Mouse (Mus musculus) CH12.LX (cell line): Measurements from ENCODE around the gene Fam193b. TPM values are rescaled to one million over a fixed set of nuclear protein-coding genes. Genes with fewer than 3 reads are reported as not detected.

Source experiments
- DNase-seq: peaks from one replicate; pipeline ENCODE4 v3.0.0-alpha.2; 2013; ENCODE audit errors: extremely low read depth
- H3K27ac ChIP-seq: 2 replicates; pipeline ENCODE4 v1.5.1; 2012; ENCODE audit warnings: low read depth, mild to moderate bottlenecking, control low read depth, moderate library complexity; ENCODE audit not compliant: insufficient read depth
- H3K27me3 ChIP-seq: replicated peaks from 2 replicates; pipeline ENCODE3; 2012; ENCODE audit warnings: inconsistent platforms
- H3K36me3 ChIP-seq, 2 experiments: replicated peaks in 1 of 2; 2 replicates each; pipeline versions ENCODE3 to v1.6.1; 2012; ENCODE audit warnings: inconsistent platforms in 1 of 2, low read length in 1 of 2, mild to moderate bottlenecking in 1 of 2, mixed read lengths in 1 of 2, moderate library complexity in 1 of 2; ENCODE audit not compliant: control insufficient read depth in 1 of 2, insufficient read depth in 1 of 2
- H3K4me1 ChIP-seq, 2 experiments: 2 replicates each; pipeline ENCODE4 v1.6.1; 2012; ENCODE audit warnings: inconsistent platforms in 1 of 2, moderate library complexity in 1 of 2; ENCODE audit not compliant: insufficient read depth in 2 of 2, control insufficient read depth in 1 of 2
- H3K4me2 ChIP-seq: 2 replicates; pipeline ENCODE4 v1.6.1; 2012; ENCODE audit warnings: low read depth, mild to moderate bottlenecking, control low read depth; ENCODE audit not compliant: poor library complexity, insufficient read depth, severe bottlenecking
- H3K4me3 ChIP-seq, 3 experiments: fragments of 150-350 bp in 1 of 3; sonication (generic) in 1 of 3; replicated peaks in 1 of 3; 2 replicates each; pipeline versions ENCODE3 to v1.5.1; 2011 to 2012; ENCODE audit warnings: low read depth in 2 of 3, low read length in 2 of 3, mild to moderate bottlenecking in 2 of 3, moderate library complexity in 2 of 3, control low read depth in 1 of 3, improper control_type of control experiment in 1 of 3, inconsistent platforms in 1 of 3, mixed read lengths in 1 of 3; ENCODE audit not compliant: poor library complexity in 1 of 3
- H3K79me2 ChIP-seq: replicated peaks from 2 replicates; pipeline ENCODE4 v1.6.1; 2012; ENCODE audit warnings: mild to moderate bottlenecking, moderate library complexity; ENCODE audit not compliant: control insufficient read depth, poor library complexity, insufficient read depth, severe bottlenecking; ENCODE audit errors: extremely low read depth
- H3K9ac ChIP-seq: 2 replicates; pipeline ENCODE4 v1.6.1; 2012; ENCODE audit warnings: low read depth, mild to moderate bottlenecking, control low read depth, moderate library complexity; ENCODE audit not compliant: insufficient read depth
- H3K9me3 ChIP-seq: replicated peaks from 2 replicates; pipeline ENCODE3; 2012; ENCODE audit warnings: low read length, inconsistent platforms, mixed read lengths
- BHLHE40 ChIP-seq: IDR thresholded peaks from 2 replicates; pipeline ENCODE4 v1.6.1; 2011; ENCODE audit warnings: mild to moderate bottlenecking, low read depth, low read length, improper control_type of control experiment
- CHD1 ChIP-seq: IDR thresholded peaks from 2 replicates; pipeline ENCODE4 v1.6.1; 2012; ENCODE audit warnings: low read depth, low read length, improper control_type of control experiment, inconsistent platforms
- CHD2 ChIP-seq: IDR thresholded peaks from 2 replicates; pipeline ENCODE4 v1.6.1; 2011; ENCODE audit warnings: low read length, improper control_type of control experiment
- ELF1 ChIP-seq: IDR thresholded peaks from 2 replicates; pipeline ENCODE4 v1.6.1; 2014; ENCODE audit warnings: low read depth, mild to moderate bottlenecking, inconsistent platforms, low read length, improper control_type of control experiment
- EP300 ChIP-seq: IDR thresholded peaks from 2 replicates; pipeline ENCODE4 v1.6.1; 2011; ENCODE audit warnings: low read length, improper control_type of control experiment
- ETS1 ChIP-seq: conservative IDR thresholded peaks from 2 replicates; pipeline ENCODE4 v1.6.1; 2012; ENCODE audit warnings: low read depth, mild to moderate bottlenecking, inconsistent platforms, low read length, improper control_type of control experiment, moderate library complexity
- GABPA ChIP-seq: IDR thresholded peaks from 2 replicates; pipeline ENCODE4 v1.6.1; 2012; ENCODE audit warnings: low read depth, low read length, improper control_type of control experiment, inconsistent platforms; ENCODE audit not compliant: insufficient replicate concordance
- HCFC1 ChIP-seq: IDR thresholded peaks from 2 replicates; pipeline ENCODE4 v1.6.1; 2012; ENCODE audit warnings: low read depth, mild to moderate bottlenecking, inconsistent platforms, low read length, improper control_type of control experiment
- IRF4 ChIP-seq: IDR thresholded peaks from 2 replicates; pipeline ENCODE4 v1.6.1; 2014; ENCODE audit warnings: low read depth, mild to moderate bottlenecking, inconsistent platforms, low read length, improper control_type of control experiment
- JUN ChIP-seq: IDR thresholded peaks from 2 replicates; pipeline ENCODE4 v1.6.1; 2011; ENCODE audit warnings: low read depth, mild to moderate bottlenecking, low read length, improper control_type of control experiment, moderate library complexity; ENCODE audit not compliant: insufficient read depth
- KAT2A ChIP-seq: IDR thresholded peaks from 2 replicates; pipeline ENCODE4 v1.6.1; 2012; ENCODE audit warnings: low read length, improper control_type of control experiment, inconsistent platforms; ENCODE audit not compliant: insufficient replicate concordance
- MAFK ChIP-seq: IDR thresholded peaks from 2 replicates; pipeline ENCODE4 v1.6.1; 2011; ENCODE audit warnings: low read length, improper control_type of control experiment; ENCODE audit not compliant: insufficient replicate concordance
- MAZ ChIP-seq: IDR thresholded peaks from 2 replicates; pipeline ENCODE4 v1.6.1; 2012; ENCODE audit warnings: low read depth, mild to moderate bottlenecking, inconsistent platforms, low read length, improper control_type of control experiment, moderate library complexity
- MXI1 ChIP-seq: IDR thresholded peaks from 2 replicates; pipeline ENCODE4 v1.6.1; 2011; ENCODE audit warnings: mild to moderate bottlenecking, low read depth, low read length, improper control_type of control experiment
- MYC ChIP-seq: IDR thresholded peaks from 2 replicates; pipeline ENCODE4 v1.6.1; 2011; ENCODE audit warnings: low read depth, mild to moderate bottlenecking, improper control_type of control experiment, low read length
- NELFE ChIP-seq: IDR thresholded peaks from 2 replicates; pipeline ENCODE4 v1.6.1; 2011; ENCODE audit warnings: low read depth, low read length, improper control_type of control experiment
- NRF1 ChIP-seq: IDR thresholded peaks from 2 replicates; pipeline ENCODE4 v1.6.1; 2014; ENCODE audit warnings: low read depth, mild to moderate bottlenecking, inconsistent platforms, low read length, improper control_type of control experiment, moderate library complexity
- PAX5 ChIP-seq: IDR thresholded peaks from 2 replicates; pipeline ENCODE4 v1.6.1; 2012; ENCODE audit warnings: low read length, inconsistent platforms, mixed read lengths
- POLR2AphosphoS2 ChIP-seq: IDR thresholded peaks from 2 replicates; pipeline ENCODE4 v1.6.1; 2011; ENCODE audit warnings: low read depth, low read length, improper control_type of control experiment
- RAD21 ChIP-seq: IDR thresholded peaks from 2 replicates; pipeline ENCODE4 v1.6.1; 2011; ENCODE audit warnings: low read depth, mild to moderate bottlenecking, low read length, improper control_type of control experiment, moderate library complexity
- SIN3A ChIP-seq: IDR thresholded peaks from 2 replicates; pipeline ENCODE4 v1.6.1; 2012; ENCODE audit warnings: low read length, improper control_type of control experiment, inconsistent platforms
- TBP ChIP-seq: conservative IDR thresholded peaks from 2 replicates; pipeline ENCODE4 v1.6.1; 2011; ENCODE audit warnings: low read depth, low read length, improper control_type of control experiment
- TCF12 ChIP-seq: IDR thresholded peaks from 2 replicates; pipeline ENCODE4 v1.6.1; 2014; ENCODE audit warnings: low read depth, mild to moderate bottlenecking, inconsistent platforms, low read length, improper control_type of control experiment
- UBTF ChIP-seq: IDR thresholded peaks from 2 replicates; pipeline ENCODE4 v1.6.1; 2012; ENCODE audit warnings: low read depth, mild to moderate bottlenecking, inconsistent platforms, low read length, improper control_type of control experiment, moderate library complexity
- ZC3H11A ChIP-seq: IDR thresholded peaks from 2 replicates; pipeline ENCODE4 v1.6.1; 2012; ENCODE audit warnings: low read depth, mild to moderate bottlenecking, inconsistent platforms, low read length, improper control_type of control experiment
- ZKSCAN1 ChIP-seq: IDR thresholded peaks from 2 replicates; pipeline ENCODE4 v1.6.1; 2012; ENCODE audit warnings: low read depth, inconsistent platforms, low read length, improper control_type of control experiment, borderline replicate concordance
- ZNF384 ChIP-seq: IDR thresholded peaks from 2 replicates; pipeline ENCODE4 v1.6.1; 2012; ENCODE audit warnings: low read depth, low read length, improper control_type of control experiment, inconsistent platforms
- dilution Hi-C: fragments of 300-500 bp; cut with MboI; formaldehyde crosslinking; loops from 2 replicates; pipeline ENCODE4 v1.14.3; 2020; ENCODE audit warnings: low sequenced_read_pairs; ENCODE audit not compliant: extremely low pct_unique_long_range_greater_than_20kb, extremely low pct_ligation_motif_present
- in situ Hi-C: fragments of 300-500 bp; cut with MboI; formaldehyde crosslinking; loops from 3 replicates; pipeline ENCODE4 v1.14.3; 2019; ENCODE audit warnings: low sequenced_read_pairs, low pct_ligation_motif_present, low pct_unique_long_range_greater_than_20kb, mixed read lengths
- polyA plus RNA-seq: library from polyadenylated mRNA; unstranded; fragments of >175 nt; gene quantifications from 2 replicates; pipeline ENCODE4 v1.2.1, GENCODE M21; 2012; ENCODE audit warnings: low read depth; ENCODE audit not compliant: insufficient read length
- total RNA-seq, 2 experiments: library from RNA; depleted of rRNA; stranded (reverse); fragments of 300-350 nt in 1 of 2; fragments of >200 nt in 1 of 2; gene quantifications; 2 replicates each; pipeline ENCODE4 v1.2.3; 2012 to 2014

The Fam193b gene
- total and polyA plus RNA-seq, 3 experiments = 9.2 to 22.4 (median 17.9) TPM

GRCm38 (mm10) chr13:55600657-55601056 is 29.7 kb upstream of the Fam193b start:
- dilution Hi-C loops (no loop called here), in situ Hi-C loops (loop anchor here (10.0 kb wide), 1 partner anchor 124 kb away; the partner anchor contains the start of gene Pcbd2)
- TF ChIP-seq NELFE = peak; percentile 13; the same call in 1 of the 2 replicates
- TF ChIP-seq ZKSCAN1 = no peak
- TF ChIP-seq RAD21 = no peak
- TF ChIP-seq TBP = 0 out of 2 replicates have a peak, but pooled peaks have one; percentile 40
- TF ChIP-seq ELF1 = peak; percentile 73
- TF ChIP-seq SIN3A = peak; percentile 35; the same call in 1 of the 2 replicates
- Histone ChIP-seq H3K27ac (no peak overlapping the region), H3K9ac (peak overlapping the region; percentile 46), H3K27me3 (no peaks in the 10 kb centered on the region), H3K4me1 (peaks cover 0 to 17% of the 10 kb centered on the region in 2 experiments; a peak in 2 of 4 replicates), H3K36me3 (peaks cover 31 to 58% of the 10 kb centered on the region in 2 experiments), H3K4me2 (peak overlapping the region; percentile 81), H3K79me2 (no peaks in the 10 kb centered on the region; the same call in 1 of the 2 replicates), H3K4me3 (peak overlapping the region; percentile 87 to 100 (median 89)), H3K9me3 (no peaks in the 10 kb centered on the region)
- DNase-seq = peak; percentile 57

- dilution Hi-C loops = no loop called here
- peaks cover 3 to 25% of the 10 kb centered on the region in 2 experiments; a peak in 2 of 4 replicates for H3K4me1 ChIP-seq
- TF ChIP-seq ETS1 (no peak), PAX5 (no peak), MAZ (peak; percentile 91), KAT2A (peak; percentile 90; the same call in 1 of the 2 replicates), ZNF384 (0 out of 2 replicates have a peak, but pooled peaks have one; percentile 30), TBP (no peak), BHLHE40 (no peak), NELFE (peak; percentile 62; the same call in 1 of the 2 replicates), CHD1 (no peak), NRF1 (peak; percentile 55), MAFK (no peak), MXI1 (peak; percentile 95), CHD2 (peak; percentile 74), POLR2AphosphoS2 (no peak), EP300 (no peak), JUN (no peak), MYC (no peak), SIN3A (peak; percentile 92), ZC3H11A (no peak), ZKSCAN1 (no peak), IRF4 (peak; percentile 79), HCFC1 (peak; percentile 97), UBTF (peak; percentile 69; the same call in 1 of the 2 replicates), GABPA (peak; percentile 55; the same call in 1 of the 2 replicates), TCF12 (peak; percentile 88)
Measured at GRCm38 (mm10) chr13:55599566-55600540, 28.9 kb upstream of the Fam193b start, which contains the start of gene B4galt7. B4galt7 (plus strand) TSS chr13:55599896.

More at GRCm38 (mm10) chr13:55599566-55600540, 28.9 kb upstream of the Fam193b start, which contains the start of gene B4galt7:
- H3K27me3 ChIP-seq = no peaks in the 10 kb centered on the region
- H3K27ac ChIP-seq = peak within 1 kb of the TSS; percentile 3; the same call in 1 of the 2 replicates
- peak; percentile 75 for DNase-seq
- H3K79me2 ChIP-seq = peaks cover 6% of the 10 kb centered on the region
- peak within 1 kb of the TSS; percentile 87 to 100 (median 89) for H3K4me3 ChIP-seq
- in situ Hi-C loops = loop anchor here (10.0 kb wide), 1 partner anchor 125 kb away; the partner anchor contains the start of gene Pcbd2
- no peaks in the 10 kb centered on the region for H3K9me3 ChIP-seq
- peak within 1 kb of the TSS; percentile 81 for H3K4me2 ChIP-seq
- H3K36me3 ChIP-seq = peaks cover 37 to 61% of the 10 kb centered on the region in 2 experiments
- peak within 1 kb of the TSS; percentile 55 for H3K9ac ChIP-seq
